18 mouse cellular contexts compared by ENCODE assay signal in the genomic region with DNA sequence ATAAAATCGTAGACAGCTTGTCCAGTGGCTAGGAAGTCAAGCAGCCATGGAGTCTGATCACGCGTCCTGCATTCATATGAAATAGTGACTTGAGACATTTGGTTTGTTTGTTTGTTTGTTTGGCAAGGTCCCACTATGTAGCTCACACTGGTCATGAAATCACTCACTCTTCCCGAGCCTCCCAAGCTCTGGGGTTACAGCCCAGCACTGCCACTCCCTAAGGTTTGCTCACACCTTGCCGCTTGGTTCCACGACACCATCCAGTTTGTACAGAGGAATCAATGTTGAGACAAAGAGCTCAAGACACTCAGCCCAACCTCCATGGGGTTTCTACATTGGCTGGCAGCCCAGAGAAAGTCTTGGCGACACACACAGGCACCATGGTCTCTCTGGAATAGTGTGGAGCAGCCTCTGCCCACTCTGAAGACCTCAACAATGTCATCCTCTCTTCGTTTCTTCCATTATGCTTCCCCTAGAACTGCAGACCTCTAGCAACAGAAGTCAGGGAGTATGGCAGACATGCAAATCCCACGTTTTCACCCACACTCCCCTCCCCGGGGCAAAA.
DNase-seq lines count a peak whose midpoint lies in the region; ATAC-seq lines count a peak whose summit lies in the region.
"Had no signal": no experiment of that assay in that cellular context is flagged by ENCODE, and none has a peak within 500 bp of the region (broad histone marks: within the 10 kb centered on the region; RNA-seq: fewer than 3 reads in every experiment).

No protein-coding gene starts in this region.

- peak; percentile 11 to 33 for DNase-seq in cerebellum, postnatal 25 days
- no peak for DNase-seq in cerebellum, adult 9-10 months
- peak; percentile 27 to 40 for DNase-seq in layer of hippocampus, postnatal 10 days (ENCODE audit: low spot score in 2 of 2)
- DNase-seq in layer of hippocampus, postnatal 25 days (ENCODE audit: extremely low spot score in 1 of 2, low spot score in 1 of 2), result no peak
- peak; percentile 47 for DNase-seq in adipocyte (ENCODE audit: low spot score)
- no peak for DNase-seq in thymus, postnatal 10 days (ENCODE audit: low spot score in 2 of 2)
- DNase-seq: adrenal gland, adult 8-10 months; gastrocnemius, postnatal 25 days; kidney, adult 2 months; kidney, postnatal 14 days; lung, postnatal 10 days; thymus, postnatal 25 days had no signal

- no peaks in the 10 kb centered on the region for H3K9me3 ChIP-seq in intestine, embryonic 15.5 days
- H3K9me3 ChIP-seq: limb, embryonic 13.5 days; neural tube, embryonic 12.5 days had no signal

- peak; percentile 69 for ATAC-seq in intestine, embryonic 15.5 days
- ATAC-seq: CD4-positive, CD25-positive, alpha-beta regulatory T cell, adult 4 months had no signal

- no peak overlapping the region for H3K27ac ChIP-seq in intestine, embryonic 15.5 days
- H3K27ac ChIP-seq: limb, embryonic 13.5 days; liver, embryonic 14.5 days; neural tube, embryonic 12.5 days had no signal

- no peak overlapping the region for H3K9ac ChIP-seq in intestine, embryonic 15.5 days
- H3K9ac ChIP-seq: limb, embryonic 13.5 days; liver, embryonic 14.5 days; neural tube, embryonic 12.5 days had no signal

- no peak overlapping the region for H3K4me3 ChIP-seq in intestine, embryonic 15.5 days (replicated peaks)
- H3K4me3 ChIP-seq: limb, embryonic 13.5 days; neural tube, embryonic 12.5 days had no signal

- no peak overlapping the region for H3K4me2 ChIP-seq in intestine, embryonic 15.5 days (replicated peaks)
- H3K4me2 ChIP-seq: limb, embryonic 13.5 days; neural tube, embryonic 12.5 days had no signal

- H3K4me1 ChIP-seq in intestine, embryonic 15.5 days (replicated peaks), result no peaks in the 10 kb centered on the region
- H3K4me1 ChIP-seq: limb, embryonic 13.5 days; neural tube, embryonic 12.5 days had no signal

- no peaks in the 10 kb centered on the region for H3K36me3 ChIP-seq in intestine, embryonic 15.5 days
- H3K36me3 ChIP-seq: G1E; limb, embryonic 13.5 days; neural tube, embryonic 12.5 days had no signal

- WGBS in intestine, embryonic 15.5 days, result 59% methylated on average over 10 of the region's 10 CpGs

- H3K27me3 ChIP-seq in intestine, embryonic 15.5 days (replicated peaks), result no peaks in the 10 kb centered on the region
- H3K27me3 ChIP-seq: limb, embryonic 13.5 days; neural tube, embryonic 12.5 days had no signal

Comparison
In these comparisons a context has a peak if more than half of its experiments do, and no peak if none do; other contexts are left out.
1. DNase-seq: peak in cerebellum, postnatal 25 days (2 of 2), layer of hippocampus, postnatal 10 days (2 of 2) and adipocyte (single experiment); none in cerebellum, adult 9-10 months (single experiment), layer of hippocampus, postnatal 25 days (0 of 2) and thymus, postnatal 10 days (0 of 2).